Mouse (Mus musculus): ENCODE measurements around the gene Mrln.
"Not testable (repeated sequence)": the region's sequence is repeated elsewhere in the genome, so short reads cannot be mapped to it uniquely, and the experiment has no call there.

The Mrln gene

DNA sequence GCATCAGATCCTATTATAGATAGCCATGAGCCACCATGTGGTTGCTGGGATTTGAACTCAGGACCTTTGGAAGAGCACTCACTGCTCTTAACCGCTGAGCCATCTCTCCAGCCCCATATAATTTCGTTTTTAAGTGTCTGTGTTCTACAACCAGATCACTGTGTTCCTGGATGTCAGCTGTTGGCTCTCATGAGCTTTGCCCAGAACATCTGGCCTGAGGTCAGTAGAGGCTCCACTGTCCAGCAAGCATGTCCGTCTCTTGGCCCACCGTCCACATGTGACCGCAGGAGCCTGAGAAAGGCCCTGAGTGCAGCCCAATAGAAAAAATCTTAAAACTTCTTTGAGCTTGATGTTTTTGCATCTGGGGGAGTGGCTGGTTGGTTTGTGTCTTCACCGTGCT lies 7.8 kb upstream of the Mrln start:
- no peak for DNase-seq

DNA sequence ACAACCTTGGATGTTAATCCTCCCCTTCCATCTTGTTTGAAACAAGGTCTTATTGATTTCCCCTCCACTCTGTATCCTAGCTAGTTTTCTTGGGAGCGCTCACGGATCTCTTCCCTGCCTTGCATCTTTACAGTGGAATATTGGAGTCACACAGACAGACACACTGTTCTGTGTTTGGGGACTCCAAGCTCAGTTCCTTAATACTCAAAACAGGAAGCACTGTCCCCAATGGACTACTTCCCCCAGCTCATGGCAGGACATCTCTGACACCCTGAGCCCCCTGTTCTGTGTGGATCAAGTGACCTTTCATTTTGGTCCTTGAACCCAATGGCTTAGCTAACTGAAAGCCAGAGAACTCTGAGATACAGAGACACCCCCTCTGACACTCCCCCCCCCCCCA lies 6.9 kb upstream of the Mrln start:
- DNase-seq = no peak

DNA sequence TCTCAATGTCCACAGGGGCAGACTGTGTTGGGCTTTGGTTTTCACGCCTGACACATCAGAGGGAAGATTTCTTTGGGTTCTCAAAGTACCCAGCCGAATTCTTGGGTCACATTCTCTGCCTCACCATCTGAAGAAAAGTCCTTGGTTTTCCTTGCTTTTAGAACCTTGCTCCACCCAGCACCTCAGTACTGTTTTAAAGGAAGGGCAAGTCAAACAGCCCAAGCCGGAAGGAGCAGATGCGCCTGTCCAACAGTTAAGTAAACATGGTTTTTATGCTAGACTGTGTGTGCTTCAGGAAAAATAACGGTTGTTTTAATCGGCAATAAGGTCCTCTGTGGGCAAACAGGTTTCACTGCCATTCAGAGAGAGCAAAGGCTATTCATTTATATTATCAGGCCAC lies 6.5 kb upstream of the Mrln start:
- DNase-seq = no peak

- no peak for DNase-seq
Observed at GRCm38 (mm10) chr10:70198951-70199463, 5.5 kb upstream of the Mrln start.

DNA sequence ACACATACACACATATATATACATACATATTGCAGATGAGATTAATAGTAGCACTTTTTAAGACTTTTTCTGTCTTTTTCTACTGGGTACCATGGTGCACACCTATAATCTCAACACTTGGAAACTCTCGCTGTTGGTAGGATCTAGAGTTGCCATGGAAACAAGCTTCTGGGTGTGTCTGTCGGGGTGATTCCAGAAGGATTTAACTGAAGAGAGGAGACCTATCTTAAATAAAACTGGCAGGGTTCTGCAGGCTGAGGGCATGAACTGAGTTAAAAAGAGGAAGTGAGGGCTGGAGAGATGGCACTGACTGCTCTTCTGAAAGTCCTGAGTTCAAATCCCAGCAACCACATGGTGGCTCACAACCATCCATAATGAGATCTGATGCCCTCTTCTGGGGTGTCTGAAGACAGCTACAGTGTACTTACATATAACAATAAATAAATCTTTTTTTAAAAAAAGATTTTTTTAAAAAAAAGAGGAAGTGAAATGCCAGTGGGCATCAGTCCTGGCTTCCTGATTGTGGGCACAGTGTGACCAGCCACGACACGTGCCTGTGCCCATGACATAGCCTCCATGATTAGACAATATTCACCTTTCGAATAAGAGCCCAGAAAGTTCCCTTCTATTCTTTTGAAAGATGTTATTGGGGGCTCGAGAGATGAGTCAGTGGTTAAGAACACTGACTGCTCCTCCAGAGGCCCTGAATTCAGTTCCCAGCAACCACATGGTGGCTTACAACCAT lies 4.8 kb upstream of the Mrln start:
- DNase-seq = no peak

GRCm38 (mm10) chr10:70200889-70201500 lies 3.5 kb upstream of the Mrln start:
- no peak for DNase-seq

DNA sequence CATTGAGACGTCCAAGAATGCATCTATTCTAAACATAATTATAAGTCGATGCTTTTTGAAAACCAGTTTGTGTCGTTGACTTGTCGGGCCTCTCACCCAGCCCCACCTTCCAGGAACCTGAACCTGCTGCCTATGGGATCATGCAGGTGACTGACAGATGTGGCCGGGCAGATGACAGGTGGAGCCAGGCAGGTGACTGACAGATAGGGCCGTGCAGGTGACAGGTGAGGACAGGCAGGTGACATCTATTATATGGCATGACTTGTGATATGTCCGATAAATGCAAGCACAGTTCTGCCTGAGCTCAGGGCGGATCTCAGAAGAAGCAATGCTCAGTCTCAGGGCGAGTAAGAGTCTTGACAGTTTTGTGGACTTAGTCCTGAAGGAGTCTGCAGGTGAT lies 6.8 kb downstream of the Mrln start:
- DNase-seq = no peak

- no peak for DNase-seq
Observed at GRCm38 (mm10) chr10:70220971-70221370, 16.5 kb downstream of the Mrln start.

- not testable (repeated sequence) for DNase-seq
Observed at GRCm38 (mm10) chr10:70222231-70222630, 17.8 kb downstream of the Mrln start.

DNA sequence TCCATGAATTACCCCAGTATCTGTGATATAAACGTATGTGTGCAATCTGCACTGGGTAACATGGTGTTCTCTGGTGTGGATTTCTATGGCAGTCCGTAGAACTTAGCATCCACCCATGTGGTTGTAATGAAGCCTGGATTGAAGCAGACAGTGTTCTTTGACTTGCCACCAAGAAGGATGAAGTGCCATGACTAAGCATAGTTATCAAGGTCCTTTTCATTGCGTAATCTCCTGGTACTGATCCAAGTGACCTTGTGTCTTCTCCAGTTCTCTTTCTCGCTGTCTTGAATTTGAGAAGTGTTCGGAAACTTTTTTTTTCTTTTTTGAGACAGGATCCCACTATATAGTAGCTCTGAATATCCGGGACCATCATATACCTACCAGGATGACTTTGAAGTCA lies 20.1 kb downstream of the Mrln start:
- no peak for DNase-seq

DNA sequence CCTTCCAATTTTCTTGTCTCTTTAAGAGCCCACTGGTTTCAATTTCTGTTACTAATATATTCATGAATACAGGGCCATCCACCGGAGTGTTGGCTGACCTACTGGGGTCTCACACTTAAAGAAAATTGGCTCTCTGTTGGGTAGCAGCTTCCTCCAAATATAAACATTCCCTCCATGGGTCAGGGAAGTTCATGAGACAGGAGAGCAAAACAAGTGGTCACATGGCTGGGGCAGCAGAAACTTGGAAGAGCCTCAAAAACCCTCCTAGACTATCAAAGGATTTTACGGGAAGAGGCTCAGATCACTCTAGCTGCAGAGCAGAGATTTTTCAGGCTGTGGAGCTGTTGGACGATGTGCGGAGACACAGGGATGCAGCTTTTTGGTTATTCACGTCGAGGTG lies 21.3 kb downstream of the Mrln start:
- DNase-seq = no peak

DNA sequence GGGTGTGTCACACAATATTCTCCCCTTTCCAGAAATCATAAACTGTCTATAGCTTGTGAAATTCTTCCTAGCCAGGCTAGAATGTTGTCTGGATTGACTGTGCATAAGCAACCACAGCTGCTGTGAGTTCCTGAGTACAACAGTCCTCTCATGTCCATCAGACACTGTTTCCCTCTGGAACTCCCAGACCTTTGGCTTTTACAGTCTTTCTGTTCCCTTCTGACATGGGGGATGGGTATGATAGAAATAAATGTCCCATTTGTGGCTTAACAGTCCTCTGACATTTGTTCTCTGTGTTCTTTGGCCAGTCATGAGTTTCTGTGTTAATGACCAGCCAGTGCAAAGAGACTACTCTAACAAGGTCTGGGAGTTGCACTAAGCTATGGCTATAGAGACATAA lies 22.1 kb downstream of the Mrln start:
- DNase-seq = no peak

- no peak for DNase-seq
Observed at GRCm38 (mm10) chr10:70230352-70230751, 25.9 kb downstream of the Mrln start.

GRCm38 (mm10) chr10:70237936-70238335 lies 33.5 kb downstream of the Mrln start:
- DNase-seq = no peak

- no peak for DNase-seq
Observed at GRCm38 (mm10) chr10:70242751-70243444, 38.4 kb downstream of the Mrln start.

DNA sequence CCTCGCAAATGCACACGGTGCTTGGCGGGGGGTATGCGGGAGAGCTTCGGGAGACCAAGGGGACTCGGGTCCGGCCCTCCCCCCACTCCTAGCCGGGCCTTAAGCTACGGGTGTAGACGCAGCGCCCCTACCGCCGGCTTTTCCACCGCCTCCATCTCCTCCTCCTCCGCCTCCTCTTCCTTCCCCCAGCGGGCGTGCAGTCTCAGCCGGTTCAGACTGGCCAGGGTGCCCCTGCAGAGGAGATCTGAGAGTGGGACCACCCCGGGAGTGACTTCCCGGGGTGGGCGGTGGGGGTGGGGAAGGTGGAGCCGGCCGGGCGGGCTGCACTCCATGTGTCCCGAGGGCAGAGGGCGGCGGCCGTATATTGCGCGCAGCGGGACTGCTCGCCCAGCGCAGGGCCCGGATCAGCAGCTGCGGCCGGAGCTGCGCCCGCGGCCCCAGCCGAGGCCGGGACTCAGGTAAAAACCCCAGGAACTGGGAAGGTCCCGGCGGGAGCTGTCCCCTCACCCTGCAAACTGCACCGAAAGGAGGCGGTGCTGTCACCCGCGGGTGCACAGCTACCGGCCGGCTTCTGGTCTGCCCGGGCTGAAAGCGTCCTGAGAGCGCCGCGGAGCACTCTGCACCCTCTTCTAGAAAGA lies 40.6 kb downstream of the Mrln start, which contains the start of gene Slc16a9:
Slc16a9 (plus strand) TSS at position 180 of the 638 bp plus-strand sequence.
- peak; percentile 46 for DNase-seq

- no peak for DNase-seq
Observed at GRCm38 (mm10) chr10:70245559-70245945, 41.1 kb downstream of the Mrln start.

- no peak for DNase-seq
Observed at GRCm38 (mm10) chr10:70246076-70246475, 41.6 kb downstream of the Mrln start.

DNA sequence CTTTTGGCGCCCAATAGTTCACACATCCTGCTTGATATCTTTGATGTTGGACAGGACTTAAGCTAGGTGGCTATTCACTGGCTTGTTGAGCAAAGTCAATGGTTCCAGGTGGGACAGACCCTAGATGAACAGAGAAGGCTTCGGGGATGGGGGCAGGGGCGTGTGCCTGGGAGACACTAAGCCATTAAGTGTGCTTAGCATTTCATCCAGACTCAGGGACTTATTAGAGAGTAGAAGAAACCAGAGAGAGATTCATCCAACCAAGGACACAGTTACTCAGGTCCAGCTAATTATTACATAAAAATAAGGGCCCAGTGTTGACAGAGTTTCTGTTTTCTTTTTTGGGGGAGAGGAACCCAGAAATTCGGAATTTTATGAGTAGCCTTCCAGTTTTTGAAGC lies 45.9 kb downstream of the Mrln start:
- DNase-seq = no peak

GRCm38 (mm10) chr10:70250766-70251165 lies 46.3 kb downstream of the Mrln start:
- no peak for DNase-seq

DNA sequence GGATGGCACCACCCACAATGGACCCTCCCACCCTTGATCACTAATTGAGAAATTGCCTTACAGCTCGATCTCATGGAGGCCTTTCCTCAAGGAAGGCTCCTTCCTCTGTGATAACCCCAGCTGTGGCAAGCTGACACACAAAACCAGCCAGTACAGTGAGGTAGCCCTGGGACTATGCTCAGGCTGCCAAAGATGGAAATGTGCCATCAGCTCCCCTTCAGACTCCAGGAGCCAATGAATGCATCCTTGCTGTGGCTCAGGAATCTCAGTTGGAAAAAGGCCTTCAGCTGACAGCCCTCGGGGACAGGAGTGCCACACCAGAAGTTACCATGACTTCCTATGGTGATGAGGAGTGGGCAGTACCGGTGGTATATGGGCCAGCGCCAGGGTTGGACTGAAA lies 50.2 kb downstream of the Mrln start:
- DNase-seq = no peak

DNA sequence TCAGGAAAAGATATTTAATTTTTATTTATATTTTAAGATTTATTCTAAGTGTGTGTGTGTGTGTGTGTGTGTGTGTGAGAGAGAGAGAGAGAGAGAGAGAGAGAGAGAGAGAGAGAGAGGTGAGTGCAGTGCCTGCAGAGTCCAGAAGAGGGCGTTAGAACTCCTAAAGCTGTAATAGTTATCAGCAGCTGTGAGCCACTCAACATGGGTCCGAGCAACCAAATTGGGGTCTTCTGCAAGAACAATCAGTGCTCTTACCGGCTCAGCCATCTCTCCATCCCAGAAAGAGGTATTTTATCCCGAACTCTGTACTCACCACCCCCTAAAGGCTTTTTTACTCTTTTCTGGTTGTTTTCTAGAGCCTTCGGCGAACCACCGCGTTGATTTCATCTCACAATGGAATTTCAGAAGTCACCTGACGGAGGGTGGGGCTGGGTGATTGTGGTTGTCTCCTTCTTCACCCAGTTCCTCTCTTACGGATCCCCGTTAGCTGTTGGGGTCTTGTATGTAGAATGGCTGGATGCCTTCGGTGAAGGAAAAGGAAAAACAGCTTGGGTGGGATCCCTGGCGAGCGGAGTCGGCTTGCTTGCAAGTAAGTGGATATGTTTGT lies 51.2 kb downstream of the Mrln start:
- no peak for DNase-seq

DNA sequence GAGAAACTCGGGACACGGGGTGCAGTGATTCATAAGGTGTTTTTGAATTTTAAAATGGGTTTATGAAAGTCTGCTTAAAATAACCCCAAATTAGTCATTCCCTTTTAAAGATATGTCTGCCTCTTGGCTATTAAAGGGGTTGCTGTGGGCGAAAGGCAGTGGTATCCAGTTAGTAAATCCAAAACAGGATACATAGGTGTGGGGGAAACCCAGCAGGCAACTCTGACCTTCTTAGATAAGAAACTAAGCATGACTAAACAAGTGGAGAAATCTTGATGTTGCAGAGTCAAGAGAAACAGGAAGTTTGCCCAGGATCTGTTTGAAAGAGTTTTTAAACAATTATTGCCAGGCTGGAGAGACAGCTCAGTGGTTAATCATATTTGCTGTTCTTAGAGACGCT lies 52.6 kb downstream of the Mrln start:
- DNase-seq = no peak
